Mouse (Mus musculus): Measurements from ENCODE around the gene Nfia.

The Nfia gene

DNA sequence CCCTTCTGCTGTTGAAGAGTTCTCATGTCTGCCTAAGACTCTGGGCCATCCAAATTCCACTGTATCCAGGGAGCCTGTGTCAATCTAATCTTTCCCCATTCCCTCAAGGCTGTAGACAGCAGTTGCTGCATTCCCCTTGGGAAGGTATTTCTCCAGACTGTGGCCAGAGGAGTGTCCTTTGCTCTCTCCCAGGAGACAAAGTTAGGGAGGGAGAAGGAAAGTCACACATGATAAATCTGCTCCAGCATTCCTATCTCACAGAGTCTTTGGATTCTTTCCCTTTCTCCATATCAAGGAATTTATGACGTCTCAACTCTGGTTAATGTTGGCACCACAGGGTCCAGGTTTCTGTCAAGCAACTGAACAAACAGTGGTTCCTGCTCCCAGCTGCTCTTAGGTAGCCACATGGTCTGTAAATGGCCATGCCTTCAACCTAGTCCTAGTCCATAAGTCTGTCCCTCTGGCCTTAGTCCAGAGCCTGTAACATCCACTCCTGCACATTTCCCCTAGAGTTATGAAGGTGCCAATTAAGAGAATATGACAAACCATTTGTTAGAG lies 370.4 kb downstream of the Nfia start:
- no peak for DNase-seq (ENCODE audit: low read depth)

- DNase-seq (ENCODE audit: low read depth), result no peak
Observed at GRCm38 (mm10) chr4:98150576-98150975, 378.0 kb downstream of the Nfia start.

DNA sequence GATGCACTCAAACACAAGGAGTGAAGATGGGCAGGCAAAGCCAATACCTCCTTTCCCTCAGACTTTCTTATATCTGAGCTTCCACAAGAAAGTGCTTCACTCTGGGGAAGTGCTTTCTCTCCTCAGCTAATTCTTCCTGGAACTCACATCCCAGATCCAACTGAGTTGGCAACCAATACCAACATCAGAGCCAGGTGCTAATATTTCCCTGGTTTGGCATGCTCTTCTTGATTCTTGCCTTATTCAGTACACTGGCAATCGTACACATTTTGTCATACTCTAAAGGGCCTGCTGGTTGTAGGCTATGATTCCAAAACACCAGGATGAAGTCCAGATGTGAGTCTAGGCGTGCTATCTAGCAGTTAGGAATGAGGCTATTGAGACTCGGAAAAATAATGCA lies 385.4 kb downstream of the Nfia start:
- DNase-seq (ENCODE audit: low read depth), result no peak

DNA sequence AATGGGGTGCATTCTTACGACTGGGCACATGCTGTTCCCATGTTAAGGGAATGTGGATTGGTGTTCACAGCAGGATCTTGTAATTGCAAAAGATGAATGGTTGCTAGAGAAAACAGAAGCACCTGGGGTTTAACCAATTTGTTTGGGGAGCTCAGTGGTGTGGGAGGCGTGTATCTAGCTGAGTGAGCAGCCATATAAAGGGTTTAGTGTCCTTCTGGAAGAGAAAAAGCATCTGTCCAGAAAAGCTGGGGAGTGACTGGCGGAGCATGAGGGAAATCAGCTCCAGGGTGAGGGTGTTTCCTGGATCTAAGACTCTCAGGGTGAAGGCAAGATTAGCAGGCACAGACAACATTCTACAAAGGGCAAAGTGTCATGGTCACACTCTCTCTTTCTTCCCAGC lies 393.8 kb downstream of the Nfia start:
- no peak for DNase-seq (ENCODE audit: low read depth)
